Mouse (Mus musculus) forebrain, embryonic 16.5 days (tissue): Measurements from ENCODE around the gene Smg9. TPM values are rescaled to one million over a fixed set of nuclear protein-coding genes. Genes with fewer than 3 reads are reported as not detected.

Experiments
- ATAC-seq: fragments of 200-750 bp; cut with Nextera tagmentation; 2 replicates; pipeline ENCODE4 v1.8.0; 2017; ENCODE audit warnings: mild to moderate bottlenecking, moderate library complexity
- H3K27ac ChIP-seq: fragments of 300-500 bp; sonication (generic); 2 replicates; pipeline ENCODE4 v1.5.1; 2014; ENCODE audit warnings: low read length, control low read depth
- H3K27me3 ChIP-seq: fragments of 300-500 bp; sonication (generic); replicated peaks from 2 replicates; pipeline ENCODE4 v1.6.1; 2014; ENCODE audit warnings: low read length; ENCODE audit not compliant: control insufficient read depth, insufficient read depth
- H3K36me3 ChIP-seq: fragments of 300-500 bp; sonication (generic); 2 replicates; pipeline ENCODE4 v1.6.1; 2014; ENCODE audit not compliant: control insufficient read depth, insufficient read depth
- H3K4me1 ChIP-seq: fragments of 300-500 bp; sonication (generic); replicated peaks from 2 replicates; pipeline ENCODE4 v1.6.1; 2014; ENCODE audit warnings: low read length; ENCODE audit not compliant: control insufficient read depth, insufficient read depth
- H3K4me2 ChIP-seq: fragments of 300-500 bp; sonication (generic); 2 replicates; pipeline ENCODE4 v1.6.1; 2014; ENCODE audit warnings: mild to moderate bottlenecking, low read length, control low read depth
- H3K4me3 ChIP-seq: fragments of 300-500 bp; sonication (generic); replicated peaks from 2 replicates; pipeline ENCODE4 v1.5.1; 2014; ENCODE audit warnings: mild to moderate bottlenecking, low read length, control low read depth
- H3K9ac ChIP-seq: fragments of 300-500 bp; sonication (generic); replicated peaks from 2 replicates; pipeline ENCODE4 v1.6.1; 2014; ENCODE audit warnings: low read depth, low read length, control low read depth
- H3K9me3 ChIP-seq: fragments of 300-500 bp; sonication (generic); 2 replicates; pipeline ENCODE4 v1.6.1; 2016; ENCODE audit warnings: low read length; ENCODE audit not compliant: control insufficient read depth
- WGBS: fragments of 180-500 bp; shearing (Covaris S2); extraction: QIAGEN DNeasy Blood & Tissue Kit; methylation state at CpG from one replicate; pipeline ENCODE4 v1.1.7; 2014; 5-methylcytosine and 5-hydroxymethylcytosine counted together
- polyA plus RNA-seq: library from polyadenylated mRNA; unstranded; fragments of >200 nt; fragmentation: Nextera tagmentation; extraction: Ambion mirVana; gene quantifications from 2 replicates; pipeline ENCODE4 v1.2.1, GENCODE M21; 2015

Smg9 gene
- polyA plus RNA-seq, 1 experiment from 2014 or later: 35.2 TPM

GRCm38 (mm10) chr7:24366716-24367632 lies 32.4 kb upstream of the Smg9 start:
- no peaks in the 10 kb centered on the region for H3K36me3 ChIP-seq
- no peak overlapping the region for H3K4me2 ChIP-seq
- H3K9me3 ChIP-seq: no peaks in the 10 kb centered on the region
- no peak for ATAC-seq
- H3K4me3 ChIP-seq: no peak overlapping the region
- H3K27me3 ChIP-seq: no peaks in the 10 kb centered on the region
- 83% methylated on average over 15 of the region's 15 CpGs for WGBS
- no peak overlapping the region for H3K27ac ChIP-seq
- H3K9ac ChIP-seq: no peak overlapping the region
- 0 out of 2 replicates have a peak, but pooled peaks cover 3% of the 10 kb centered on the region for H3K4me1 ChIP-seq

DNA sequence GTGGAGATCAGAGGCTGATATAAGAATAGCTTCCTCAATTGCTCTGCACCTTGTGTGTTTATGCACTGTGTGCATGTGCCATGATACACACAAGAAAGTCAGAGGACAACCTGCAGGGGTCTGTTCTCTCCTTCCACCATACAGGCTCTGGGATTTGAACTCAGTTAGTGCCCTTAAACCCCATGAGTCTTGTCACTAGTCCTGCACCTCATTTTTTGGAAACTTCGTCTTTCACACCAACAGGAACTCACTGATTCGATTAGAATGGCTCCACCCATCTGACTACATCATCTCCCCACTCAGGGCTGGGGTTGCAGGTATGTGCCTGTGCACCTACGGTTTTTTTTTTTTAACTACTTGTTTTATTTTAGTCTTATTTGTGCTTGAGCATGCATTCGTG lies 31.2 kb upstream of the Smg9 start:
- no peak overlapping the region for H3K4me3 ChIP-seq
- no peaks in the 10 kb centered on the region for H3K36me3 ChIP-seq
- 71% methylated on average over 4 of the region's 4 CpGs for WGBS
- no peaks in the 10 kb centered on the region for H3K27me3 ChIP-seq
- H3K4me2 ChIP-seq: no peak overlapping the region
- no peak for ATAC-seq
- no peak overlapping the region for H3K9ac ChIP-seq
- peaks cover 3% of the 10 kb centered on the region; the same call in 1 of the 2 replicates for H3K4me1 ChIP-seq
- no peaks in the 10 kb centered on the region for H3K9me3 ChIP-seq
- H3K27ac ChIP-seq: no peak overlapping the region

GRCm38 (mm10) chr7:24368946-24369345 lies 30.5 kb upstream of the Smg9 start:
- no peak for ATAC-seq
- Histone ChIP-seq H3K4me3 (no peak overlapping the region), H3K27me3 (no peaks in the 10 kb centered on the region), H3K9ac (no peak overlapping the region), H3K4me1 (peaks cover 9% of the 10 kb centered on the region), H3K9me3 (no peaks in the 10 kb centered on the region), H3K4me2 (no peak overlapping the region), H3K36me3 (no peaks in the 10 kb centered on the region), H3K27ac (no peak overlapping the region)
- WGBS: 89% methylated on average over 7 of the region's 7 CpGs

DNA sequence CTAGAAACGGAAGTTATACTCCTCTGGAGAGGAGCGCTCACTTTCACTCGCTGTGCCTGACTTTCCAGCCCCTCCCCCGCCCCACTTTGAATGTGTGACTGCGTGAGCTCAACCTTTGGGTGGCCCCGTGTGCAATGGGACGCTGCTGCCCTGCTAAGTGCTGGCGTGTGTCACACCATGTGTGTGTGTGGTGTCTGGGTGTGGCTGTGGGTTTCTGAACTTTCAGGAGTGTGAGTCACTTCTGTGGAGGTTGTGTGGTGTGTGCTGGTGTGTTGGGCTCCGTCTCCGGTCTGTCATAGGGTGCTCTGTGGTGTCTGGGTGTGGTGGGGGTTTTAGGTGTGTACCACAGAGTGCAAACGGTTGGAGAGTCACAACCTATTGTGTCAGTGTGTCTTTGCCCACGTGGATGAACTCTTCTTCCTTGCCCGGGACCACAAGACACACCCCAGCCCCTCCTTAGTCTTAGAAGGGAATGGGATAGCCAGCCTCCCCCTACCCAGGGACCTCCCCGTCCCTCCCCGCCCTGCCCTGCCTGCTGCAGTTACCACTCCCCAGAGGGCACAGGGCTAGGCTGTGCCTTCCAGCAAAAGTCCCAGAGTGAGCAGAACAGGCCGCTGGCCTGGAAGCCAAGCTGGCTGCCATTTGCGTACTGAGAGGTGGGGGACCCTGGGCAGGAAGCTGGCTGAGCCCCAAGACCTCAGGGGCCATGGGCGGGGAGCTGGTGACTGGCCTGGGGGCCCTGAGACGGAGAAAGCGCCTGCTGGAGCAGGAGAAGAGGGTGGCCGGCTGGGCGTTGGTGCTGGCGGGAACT lies 29.5 kb upstream of the Smg9 start, which contains the start of gene Kcnn4:
Kcnn4 (plus strand) TSS at position 533 of the 811 bp plus-strand sequence.
- no peak within 1 kb of the TSS for H3K27ac ChIP-seq
- H3K9ac ChIP-seq: no peak within 1 kb of the TSS
- no peak within 1 kb of the TSS for H3K4me3 ChIP-seq
- no peak for ATAC-seq
- H3K27me3 ChIP-seq: no peaks in the 10 kb centered on the region
- H3K4me2 ChIP-seq: no peak within 1 kb of the TSS
- H3K9me3 ChIP-seq: no peaks in the 10 kb centered on the region
- peaks cover 8% of the 10 kb centered on the region for H3K4me1 ChIP-seq
- no peaks in the 10 kb centered on the region for H3K36me3 ChIP-seq
- 43% methylated on average over 23 of the region's 23 CpGs for WGBS

DNA sequence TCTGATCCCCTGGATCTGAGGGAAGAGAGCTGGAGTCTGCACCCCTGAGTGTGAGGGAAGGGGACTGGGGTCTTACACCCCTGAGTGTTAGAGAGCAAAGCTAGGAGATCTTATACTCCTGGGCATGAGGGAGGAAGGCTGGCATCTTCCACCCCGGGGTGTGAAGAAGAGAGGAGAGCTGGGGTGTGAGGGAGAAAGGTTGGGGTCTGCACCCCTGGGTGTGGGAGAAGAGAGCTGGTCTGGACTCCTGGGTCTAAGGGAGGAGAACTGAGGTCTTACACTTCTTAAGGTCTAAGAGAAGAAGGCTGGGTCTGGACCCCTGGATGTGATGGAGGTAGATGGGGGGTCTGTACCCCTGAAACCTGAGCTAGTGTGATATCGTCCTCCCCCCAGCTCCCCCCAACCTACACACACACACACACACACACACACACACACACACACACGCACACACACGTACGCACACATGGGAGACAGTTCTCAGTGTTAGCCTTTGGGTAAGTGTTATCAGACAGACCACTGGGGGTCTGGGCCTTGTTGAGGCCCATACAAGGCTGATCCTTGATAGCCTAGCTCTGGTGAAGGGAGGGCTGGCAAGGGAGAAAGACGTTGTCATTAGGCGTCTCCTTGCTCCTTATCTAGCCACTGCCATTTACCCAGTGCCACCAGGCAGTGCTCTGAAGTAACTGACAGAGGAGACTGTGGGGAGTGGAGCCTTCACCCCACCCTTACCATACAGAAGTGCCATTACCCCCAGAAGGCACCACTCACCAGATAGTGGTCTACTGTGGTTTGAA lies 28.2 kb upstream of the Smg9 start:
- Histone ChIP-seq H3K27ac (no peak overlapping the region), H3K36me3 (no peaks in the 10 kb centered on the region), H3K4me3 (no peak overlapping the region), H3K9me3 (no peaks in the 10 kb centered on the region), H3K4me2 (no peak overlapping the region), H3K4me1 (peaks cover 7% of the 10 kb centered on the region), H3K9ac (no peak overlapping the region), H3K27me3 (no peaks in the 10 kb centered on the region)
- WGBS: 90% methylated on average over 7 of the region's 7 CpGs
- ATAC-seq: no peak

DNA sequence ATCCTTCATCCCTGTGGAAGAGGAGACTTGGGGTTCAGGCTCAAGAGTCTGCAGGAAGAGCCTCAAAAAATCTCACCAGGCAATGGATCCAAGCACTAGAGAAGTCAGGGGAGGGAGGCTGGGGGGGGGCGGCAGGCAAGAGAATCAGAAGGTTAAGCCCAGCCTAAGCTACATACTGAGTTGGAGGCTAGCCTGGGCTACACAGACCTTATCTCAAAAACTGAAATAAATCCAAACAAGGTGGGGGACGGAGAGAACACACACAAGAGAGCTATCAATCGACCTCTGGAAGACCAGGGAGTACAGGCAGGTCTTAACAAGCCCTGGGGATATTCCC lies 27.6 kb upstream of the Smg9 start:
- Histone ChIP-seq H3K36me3 (no peaks in the 10 kb centered on the region), H3K27ac (no peak overlapping the region), H3K4me1 (peaks cover 7% of the 10 kb centered on the region), H3K9me3 (no peaks in the 10 kb centered on the region), H3K4me2 (no peak overlapping the region), H3K27me3 (no peaks in the 10 kb centered on the region; the same call in 1 of the 2 replicates), H3K4me3 (no peak overlapping the region), H3K9ac (no peak overlapping the region)
- WGBS: 64% methylated on average over 3 of the region's 3 CpGs
- no peak for ATAC-seq

- no peak overlapping the region for H3K4me2 ChIP-seq
- WGBS: 86% methylated on average over 10 of the region's 11 CpGs
- H3K36me3 ChIP-seq: no peaks in the 10 kb centered on the region
- peaks cover 12% of the 10 kb centered on the region for H3K4me1 ChIP-seq
- H3K27me3 ChIP-seq: peaks cover 3% of the 10 kb centered on the region; the same call in 1 of the 2 replicates
- ATAC-seq: no peak
- no peaks in the 10 kb centered on the region for H3K9me3 ChIP-seq
- no peak overlapping the region for H3K9ac ChIP-seq
- H3K4me3 ChIP-seq: no peak overlapping the region
- no peak overlapping the region for H3K27ac ChIP-seq
Observed at GRCm38 (mm10) chr7:24372300-24372699, 27.1 kb upstream of the Smg9 start.

DNA sequence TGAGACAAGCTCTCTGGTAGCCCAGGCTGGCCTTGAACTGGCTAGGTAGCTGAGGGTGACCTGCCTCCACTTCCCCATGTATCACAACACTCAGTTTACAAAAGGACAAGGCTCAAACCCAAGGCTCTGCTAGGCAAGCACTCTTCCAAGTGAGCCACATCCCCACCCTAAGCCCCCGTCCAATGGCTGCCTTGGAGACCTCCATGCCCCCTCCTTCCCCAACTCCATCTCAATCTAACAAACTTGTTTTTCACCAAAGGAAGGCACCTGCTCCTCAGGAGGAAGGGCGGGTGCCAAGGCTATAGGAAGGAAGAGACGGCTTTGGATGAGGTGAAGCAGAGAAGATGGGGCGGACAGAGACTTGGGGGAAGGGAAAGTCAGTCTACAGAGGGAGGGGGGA lies 26.6 kb upstream of the Smg9 start:
- Histone ChIP-seq H3K27me3 (peaks cover 5% of the 10 kb centered on the region; the same call in 1 of the 2 replicates), H3K36me3 (no peaks in the 10 kb centered on the region), H3K4me3 (no peak overlapping the region), H3K27ac (no peak overlapping the region), H3K9me3 (no peaks in the 10 kb centered on the region), H3K9ac (no peak overlapping the region), H3K4me2 (no peak overlapping the region), H3K4me1 (peaks cover 14% of the 10 kb centered on the region)
- ATAC-seq: no peak
- 76% methylated on average over 4 of the region's 4 CpGs for WGBS
